Mouse (Mus musculus) hematopoietic multipotent progenitor cell, adult 10-12 weeks (in vitro differentiated cells): ENCODE measurements around the gene Ak8. TPM values are rescaled to one million over a fixed set of nuclear protein-coding genes. Genes with fewer than 3 reads are reported as not detected.

Experiments
- polyA plus RNA-seq: library from polyadenylated mRNA; stranded (reverse); fragments of >175 nt; gene quantifications from 2 replicates; pipeline ENCODE4 v1.2.3, GENCODE M21; 2012; ENCODE audit warnings: low replicate concordance

Ak8 gene
- polyA plus RNA-seq: 0.72 and 1.2 TPM in 2 replicates

GRCm38 (mm10) chr2:28699361-28700335, at the start of gene Ak8, which contains the start of gene Spaca9:
TSS of gene Ak8 (plus strand) at chr2:28700164.
TSS of gene Spaca9 (minus strand) at chr2:28699727.

GRCm38 (mm10) chr2:28840222-28840951, 140.4 kb downstream of the Ak8 start, which contains the start of the genes Gtf3c4 and Ddx31:
TSS of gene Gtf3c4 (minus strand) at chr2:28840360.
TSS of gene Ddx31 (plus strand) at chr2:28840406.

Other genes with a start within 250 kb of the Ak8 start
- not detected in 2 replicates for gene 1700007K13Rik, start 233.8 kb upstream of the Ak8 start, polyA plus RNA-seq
- 19.1 and 30.2 TPM in 2 replicates for gene Mrps2, start 232.1 kb upstream of the Ak8 start, polyA plus RNA-seq
- 2.6 and 2.7 TPM in 2 replicates for gene Gbgt1, start 203.3 kb upstream of the Ak8 start, polyA plus RNA-seq
- 0.44 TPM in 1 of 2 replicates, not detected in the other for gene Gm10134, start 194.1 kb upstream of the Ak8 start, polyA plus RNA-seq
- 31.7 and 33.8 TPM in 2 replicates for gene Ralgds, start 187.0 kb upstream of the Ak8 start, polyA plus RNA-seq
- 0.48 TPM in 1 of 2 replicates, not detected in the other for gene Cel, start 136.8 kb upstream of the Ak8 start, polyA plus RNA-seq
- gene Gtf3c5, start 116.4 kb upstream of the Ak8 start, polyA plus RNA-seq: 6.3 and 11.3 TPM in 2 replicates
- 2.2 and 37.9 TPM in 2 replicates for gene Gfi1b, start 78.2 kb upstream of the Ak8 start, polyA plus RNA-seq
- 3.1 and 7.3 TPM in 2 replicates for gene Tsc1, start 58.9 kb upstream of the Ak8 start, polyA plus RNA-seq
- gene Spaca9, start 437 bp upstream of the Ak8 start, polyA plus RNA-seq: 0.58 and 0.88 TPM in 2 replicates
- gene Gtf3c4, start 140.2 kb downstream of the Ak8 start, polyA plus RNA-seq: 10.3 and 13.4 TPM in 2 replicates
- gene Ddx31, start 140.2 kb downstream of the Ak8 start, polyA plus RNA-seq: 3.4 and 5.1 TPM in 2 replicates
- gene Barhl1, start 216.5 kb downstream of the Ak8 start, polyA plus RNA-seq: 0.09 and 0.21 TPM in 2 replicates